Mouse (Mus musculus) E14TG2a.4 (cell line): ENCODE measurements around the gene Zyx.

Experiments used
- CTCF ChIP-seq: conservative IDR thresholded peaks from 2 replicates; pipeline ENCODE4 v1.5.1; 2014; ENCODE audit warnings: low read length
- POU5F1 ChIP-seq: IDR thresholded peaks from 2 replicates; pipeline ENCODE4 v1.6.1; 2014; ENCODE audit warnings: low read length, borderline replicate concordance

GRCm38 (mm10) chr6:42309816-42310378, 39.5 kb upstream of the Zyx start:
- TF ChIP-seq CTCF = no peak
- no peak for TF ChIP-seq POU5F1
